Mouse (Mus musculus) megakaryocyte, embryonic 14.5 days (primary cell): ENCODE results near the gene Sdhc.

Experiments
- FLI1 ChIP-seq: IDR thresholded peaks from 2 replicates; pipeline ENCODE4 v1.6.1; 2012; ENCODE audit warnings: low read length, inconsistent platforms, mixed read lengths
- GATA1 ChIP-seq: IDR thresholded peaks from 3 replicates; pipeline ENCODE4 v1.6.1; 2012; ENCODE audit warnings: mixed read lengths, low read length, inconsistent platforms, borderline replicate concordance

- TF ChIP-seq GATA1 (no peak), FLI1 (no peak)
Observed at GRCm38 (mm10) chr1:171195046-171195822, 44.8 kb upstream of the Sdhc start.
